Mouse (Mus musculus): ENCODE measurements at regions not wholly inside any gene's neighbourhood (a gene's known extent, or its start where the extent isn't known, plus 50 kb on each side); places are given as distances from the start of the nearest gene placed in this dataset.
"Not testable (repeated sequence)": the region's sequence is repeated elsewhere in the genome, so short reads cannot be mapped to it uniquely, and the experiment has no call there.

DNA sequence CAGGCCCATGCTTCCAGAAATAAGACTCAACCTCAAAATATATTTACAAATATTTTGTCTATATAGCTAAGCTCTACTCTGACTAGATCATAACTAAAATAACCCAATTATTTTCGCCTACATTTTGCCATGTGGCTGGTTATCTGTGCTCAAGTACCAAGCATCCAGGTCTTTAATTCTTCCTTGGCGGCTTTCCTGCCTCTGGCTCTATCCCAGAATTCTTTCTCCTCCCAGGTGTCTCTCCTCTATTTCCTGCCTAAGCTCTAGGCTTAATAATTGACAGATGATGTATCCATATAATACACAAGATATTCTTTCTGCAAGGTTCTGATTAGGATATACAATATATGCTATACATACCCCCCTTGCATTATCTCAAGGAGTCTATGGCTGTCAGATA, 138.3 kb upstream of the Pou3f3 start:
- DNase-seq = no peak

DNA sequence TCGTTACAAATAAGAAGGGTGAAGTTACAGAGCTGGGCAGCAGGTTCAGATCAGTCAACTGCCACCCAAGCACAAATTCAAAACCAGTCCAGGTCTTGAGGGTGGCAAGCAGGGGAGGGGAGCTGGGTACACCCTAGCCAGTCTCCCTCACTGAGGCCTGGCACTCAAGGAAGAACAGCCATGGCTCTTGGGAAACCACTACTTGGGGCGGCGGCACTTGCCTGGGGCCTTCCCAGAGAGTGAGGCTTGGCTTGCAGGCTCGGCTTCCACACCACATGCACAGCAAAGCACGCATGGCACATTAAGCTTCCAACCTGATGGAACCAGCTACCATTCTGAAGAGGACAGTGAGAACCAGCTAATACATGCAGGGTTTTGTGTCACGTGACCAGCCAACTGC, 127.9 kb upstream of the Pou3f3 start:
- no peak for DNase-seq

DNA sequence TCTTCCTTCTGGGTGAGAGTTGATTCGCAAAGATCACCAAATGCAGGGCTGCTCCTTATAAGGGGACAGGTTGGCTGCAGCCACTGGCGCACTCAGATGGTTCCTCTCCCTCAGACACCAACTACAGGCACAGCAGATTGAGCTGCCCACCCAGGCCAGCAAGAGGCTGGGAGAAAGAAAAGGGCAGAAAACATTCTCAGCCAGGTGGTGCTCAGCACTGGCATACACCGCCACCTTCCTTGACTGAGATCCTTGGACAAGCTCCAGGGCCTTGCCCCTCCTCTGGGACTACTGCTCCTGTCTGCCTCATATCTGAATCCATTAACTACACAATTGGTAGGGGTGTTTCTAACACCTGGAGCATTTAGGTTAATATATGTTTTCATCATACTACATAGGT, 110.4 kb upstream of the Pou3f3 start:
- DNase-seq = no peak

DNA sequence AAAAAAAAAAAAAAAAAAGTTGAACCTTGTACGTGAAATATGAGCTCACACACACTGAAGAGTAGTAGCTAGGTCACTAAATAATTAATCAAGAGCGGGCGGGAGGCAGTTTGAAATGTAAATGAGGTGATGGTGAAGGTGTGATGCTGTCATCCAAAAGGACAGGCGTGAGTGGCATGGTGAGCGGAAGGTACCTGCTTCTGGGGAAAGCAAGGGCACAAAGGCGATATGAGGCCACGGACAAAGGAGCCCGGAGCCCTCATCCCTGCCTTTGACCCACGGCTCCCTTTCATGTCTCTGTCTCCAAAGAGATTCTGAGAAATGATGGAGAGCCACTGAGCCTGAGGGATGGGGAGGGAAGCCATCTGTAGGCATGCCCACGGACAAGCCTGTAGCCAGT, 107.1 kb upstream of the Pou3f3 start:
- no peak for DNase-seq

DNA sequence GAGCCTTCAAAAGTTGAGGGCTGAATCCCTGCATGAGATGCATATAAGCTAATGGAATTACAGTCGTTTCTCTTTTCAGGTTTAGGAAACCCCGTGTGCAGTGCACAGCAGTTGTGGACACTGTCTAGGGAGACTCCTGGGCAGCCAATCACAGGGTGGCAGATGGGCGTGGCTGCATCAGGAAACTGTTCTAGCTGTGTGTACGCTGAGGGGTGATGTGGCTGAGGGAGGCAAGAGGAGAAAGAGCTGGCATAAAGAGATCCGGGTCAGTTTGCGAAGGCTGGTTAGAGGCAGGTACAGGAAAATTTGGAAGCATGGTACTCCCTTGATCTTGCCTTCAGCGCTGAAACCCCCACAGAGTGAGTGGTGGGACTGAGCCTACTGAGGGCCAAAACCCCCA, 106.1 kb upstream of the Pou3f3 start:
- no peak for DNase-seq

DNA sequence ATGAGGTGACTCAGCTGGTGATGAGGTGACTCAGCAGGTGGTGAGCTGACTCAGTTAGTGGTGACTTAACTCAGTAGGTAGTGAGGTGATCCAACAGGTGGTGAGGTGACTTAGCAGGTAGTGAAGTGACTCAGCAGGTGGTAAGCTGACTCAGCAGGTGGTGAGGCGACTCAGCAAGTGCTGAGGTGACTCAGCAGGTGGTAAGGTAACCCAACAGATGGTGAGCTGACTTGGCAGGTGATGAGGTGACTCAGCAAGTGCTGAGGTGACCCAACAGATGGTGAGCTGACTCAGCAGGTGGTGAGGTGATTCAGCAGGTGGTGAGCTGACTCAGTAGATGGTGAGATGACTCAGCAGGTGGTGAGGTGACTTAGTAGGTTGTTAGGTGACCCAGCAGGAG, 103.7 kb upstream of the Pou3f3 start:
- DNase-seq = no peak

DNA sequence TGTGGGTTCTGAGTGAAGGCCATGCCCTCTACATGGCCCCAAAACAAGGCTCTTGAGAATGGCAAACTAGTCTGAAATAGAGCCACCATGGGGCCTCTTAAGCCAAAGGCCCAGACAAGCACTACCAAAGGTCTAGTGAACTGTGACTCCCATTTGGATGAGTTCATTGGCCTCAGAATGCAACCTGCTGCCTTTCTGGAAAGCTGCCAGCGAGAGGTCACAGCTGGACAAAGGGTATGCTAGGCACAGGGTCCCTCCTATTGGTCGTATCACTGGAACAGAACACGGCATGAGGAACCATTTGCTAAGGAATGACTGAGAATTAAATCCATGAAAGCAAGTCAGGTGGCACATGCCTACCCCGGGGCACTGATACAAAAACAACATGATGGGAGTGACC, 98.5 kb upstream of the Pou3f3 start:
- DNase-seq = no peak

DNA sequence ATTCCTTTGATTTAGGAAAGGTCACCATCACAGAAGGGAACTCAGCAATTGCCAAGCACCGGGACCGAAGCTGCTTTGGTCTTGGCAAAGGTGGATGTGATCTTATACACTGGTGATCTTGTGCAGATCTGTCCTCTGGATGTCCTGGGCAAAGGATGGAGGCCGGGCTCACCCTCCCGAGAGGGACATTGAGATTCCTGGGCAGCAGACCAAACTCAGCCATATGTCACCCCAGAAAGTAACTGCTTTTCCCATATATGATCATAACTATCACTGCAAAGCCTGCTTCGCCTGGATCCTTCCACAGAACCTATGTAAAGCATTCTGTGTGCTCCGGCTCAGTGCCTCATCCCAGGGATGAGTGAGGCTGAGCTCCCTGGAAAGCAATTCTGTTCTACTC, 96.3 kb upstream of the Pou3f3 start:
- no peak for DNase-seq

DNA sequence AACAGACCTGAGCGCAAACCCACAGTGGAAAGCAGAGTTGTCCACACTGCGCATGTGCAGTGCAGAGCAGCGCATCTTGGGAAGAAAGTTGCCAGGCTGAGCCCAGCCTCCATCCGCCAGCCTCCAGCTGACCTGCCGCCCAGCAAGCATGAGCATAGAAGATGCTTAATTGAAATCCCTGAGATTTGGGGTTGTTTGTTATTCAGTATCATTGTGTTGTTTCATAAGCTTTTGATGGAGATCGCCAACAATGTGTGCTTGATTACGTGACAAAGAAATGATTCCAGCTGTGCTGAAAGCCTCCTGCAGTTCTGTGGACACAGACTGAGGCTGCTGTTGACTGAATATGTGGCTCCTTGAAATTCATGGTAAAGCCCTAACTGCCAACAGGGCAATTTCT, 89.3 kb upstream of the Pou3f3 start:
- DNase-seq = no peak

DNA sequence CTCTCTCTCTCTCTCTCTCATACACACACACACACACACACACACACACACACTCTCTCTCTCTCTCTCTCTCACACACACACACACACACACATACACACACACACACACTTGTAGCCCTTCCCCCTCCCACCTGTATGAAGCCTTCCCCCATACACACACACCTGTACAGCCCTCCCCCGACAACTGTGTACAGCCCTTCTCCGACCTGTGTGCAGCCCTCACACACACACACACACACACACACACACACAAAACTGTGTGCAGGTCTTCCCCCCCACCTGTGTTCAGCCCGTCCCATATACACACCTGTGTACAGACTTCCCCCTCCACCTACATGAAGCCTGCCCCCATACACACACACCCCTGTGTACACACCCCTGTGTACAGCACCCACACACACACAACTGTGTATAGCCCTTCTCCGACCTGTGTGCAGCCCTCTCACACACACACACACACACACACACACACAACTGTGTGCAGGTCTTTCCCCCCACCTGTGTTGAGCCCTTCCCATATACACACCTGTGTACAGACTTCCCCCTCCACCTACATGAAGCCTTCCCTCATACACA, 88.0 kb upstream of the Pou3f3 start:
- not testable (repeated sequence) for DNase-seq

DNA sequence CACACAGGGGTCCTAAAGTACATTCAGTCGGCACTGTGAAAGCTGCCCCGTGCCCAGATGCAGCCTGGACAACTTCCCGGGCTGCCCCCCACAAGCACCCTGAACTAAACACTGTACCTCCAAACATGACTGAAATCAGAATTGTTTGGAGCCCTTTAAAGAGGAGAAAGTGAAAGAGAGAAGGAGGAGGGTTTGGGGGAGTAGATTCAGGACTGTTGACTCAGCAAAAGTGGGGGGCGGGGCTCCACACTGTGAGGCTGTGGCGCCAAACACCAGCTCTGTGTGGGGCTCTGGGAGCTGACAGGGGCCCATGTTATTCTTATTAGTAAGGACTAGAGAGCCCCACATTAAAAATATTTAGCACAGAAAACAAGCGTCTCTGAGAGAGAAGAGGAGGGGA, 71.8 kb upstream of the Pou3f3 start:
- no peak for DNase-seq

DNA sequence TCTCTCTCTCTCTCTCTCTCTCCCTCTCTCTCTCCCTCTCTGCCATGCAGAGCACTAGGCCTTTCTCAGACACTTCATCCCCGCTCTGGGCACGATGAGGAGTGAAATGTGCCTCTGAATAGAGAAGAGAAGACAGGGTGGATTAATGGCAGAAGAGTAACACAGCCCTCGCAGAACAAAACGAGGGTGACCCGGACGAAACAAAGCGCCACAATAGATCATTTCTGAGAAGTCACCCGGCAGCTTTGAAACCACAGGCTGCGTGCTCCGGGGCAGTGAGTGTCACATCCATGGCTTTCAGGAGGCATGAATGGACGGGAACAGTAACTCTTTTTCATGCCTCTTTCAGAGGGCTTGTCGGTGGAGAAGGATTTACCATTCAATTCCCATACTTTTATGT, 66.8 kb upstream of the Pou3f3 start:
- DNase-seq = no peak

DNA sequence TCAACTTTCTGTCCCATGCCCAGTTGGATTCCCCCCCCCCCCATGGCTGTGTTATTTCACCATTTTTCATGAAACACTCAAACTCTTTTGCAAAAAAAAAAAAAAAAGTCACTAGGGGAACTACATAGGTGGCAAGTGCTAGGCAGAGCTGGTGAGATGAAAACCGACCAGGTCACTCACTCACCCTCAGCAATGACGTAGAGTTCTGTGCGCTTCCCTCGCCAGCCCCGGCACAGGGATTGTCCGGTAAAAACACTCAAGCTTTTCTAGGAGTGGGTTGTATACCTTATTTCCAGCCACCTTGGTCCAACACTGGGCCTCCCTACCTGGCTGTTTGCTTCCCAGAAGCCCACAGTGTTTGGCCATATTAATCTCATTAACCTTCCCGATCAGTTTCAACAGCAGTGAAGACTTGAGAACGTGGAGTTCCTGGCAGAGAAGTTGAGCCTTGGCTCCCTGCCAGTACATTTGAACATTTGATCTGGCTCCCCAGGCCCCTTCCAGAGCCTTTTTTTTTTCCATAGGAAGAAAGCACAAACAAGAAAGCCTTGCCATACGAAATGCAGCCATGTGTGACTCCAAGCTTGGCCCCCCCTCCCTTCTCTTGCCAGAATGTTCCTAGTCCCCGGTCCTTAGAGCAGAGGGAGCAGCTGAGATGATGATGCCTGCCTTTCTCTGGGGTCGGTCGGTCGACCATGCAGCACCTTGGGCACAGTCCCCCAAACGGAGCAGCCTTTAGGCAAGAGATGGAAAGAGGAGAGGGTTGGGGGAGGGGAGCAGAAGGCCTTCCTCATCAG, 65.9 kb upstream of the Pou3f3 start:
- no peak for DNase-seq

DNA sequence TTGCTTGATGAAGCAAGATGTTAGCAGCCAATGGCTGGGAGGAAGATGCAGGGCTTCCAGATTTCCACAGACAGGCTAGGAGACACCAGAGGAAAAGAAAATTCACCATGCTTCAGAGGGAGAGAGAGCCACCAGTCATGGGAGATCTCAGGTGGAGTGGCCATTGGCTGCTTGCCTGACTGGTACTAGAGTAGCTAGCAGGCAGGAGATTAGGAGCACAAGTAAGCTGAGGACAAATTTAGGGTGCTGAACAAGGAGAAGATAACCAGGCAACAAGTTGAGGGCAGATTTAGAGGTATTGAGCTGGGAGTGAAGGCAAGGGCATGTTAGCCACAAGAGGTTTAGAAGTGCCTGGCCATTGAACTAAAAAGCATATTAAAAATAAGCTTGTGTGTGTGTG, 63.3 kb upstream of the Pou3f3 start:
- DNase-seq = no peak

DNA sequence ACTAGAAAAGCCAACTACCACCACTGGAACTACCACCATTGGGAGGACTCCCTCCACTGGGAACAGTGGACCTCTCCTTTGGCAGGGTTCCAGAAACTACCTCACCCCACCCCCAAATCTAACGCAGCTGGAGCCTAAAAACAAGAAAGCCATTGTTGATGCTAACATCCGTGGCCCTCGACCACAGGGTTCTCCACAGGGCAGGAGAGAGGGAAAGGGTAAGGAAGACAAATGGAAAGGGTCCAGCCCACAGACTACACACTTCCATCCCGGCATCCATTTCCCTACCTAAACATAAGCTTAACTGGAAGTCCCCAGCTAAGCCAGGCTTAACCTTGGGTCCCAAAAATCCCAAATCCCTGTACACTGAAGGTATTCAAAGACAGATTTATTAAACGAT, 59.0 kb upstream of the Pou3f3 start:
- DNase-seq = no peak

All from layer of hippocampus, postnatal 36 days (tissue).